Mouse (Mus musculus) small intestine, adult 2 months (tissue): ENCODE measurements around the gene Bcl9.

ENCODE experiments used
- CTCF ChIP-seq: fragments of 200-500 bp; IDR thresholded peaks from 2 replicates; pipeline ENCODE4 v1.5.1; 2012; ENCODE audit warnings: low read depth, mild to moderate bottlenecking, control low read depth, inconsistent platforms, low read length, moderate library complexity, mixed read lengths; ENCODE audit not compliant: insufficient replicate concordance, insufficient read length; ENCODE audit errors: extremely low read depth
- POLR2A ChIP-seq: fragments of 200-500 bp; IDR thresholded peaks from 2 replicates; pipeline ENCODE4 v1.6.1; 2012; ENCODE audit warnings: low read depth, mild to moderate bottlenecking, control low read depth, inconsistent platforms, low read length, moderate library complexity

DNA sequence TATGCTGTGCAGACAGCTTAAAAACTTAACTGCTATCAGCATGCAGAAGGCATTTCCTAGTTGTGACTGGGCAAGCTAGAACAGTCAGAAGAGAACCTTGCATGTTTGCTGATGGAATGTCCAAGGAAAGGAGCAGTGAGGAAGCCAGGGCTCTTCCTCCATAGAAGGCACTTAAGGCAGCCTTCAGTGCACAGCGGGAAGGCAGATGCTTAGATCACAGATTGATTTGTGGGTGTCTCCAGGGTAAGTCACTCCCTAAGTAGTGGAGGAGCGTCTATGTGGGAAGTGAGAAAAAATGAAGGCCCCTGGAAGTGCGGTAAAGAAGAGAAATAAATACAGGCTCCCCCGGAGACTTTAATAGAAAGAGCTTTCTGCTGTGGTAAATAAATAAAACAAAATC lies 98.5 kb downstream of the Bcl9 start:
- TF ChIP-seq POLR2A: no peak
- no peak for TF ChIP-seq CTCF
